Mouse (Mus musculus): ENCODE results near the gene Crmp1.

DNA sequence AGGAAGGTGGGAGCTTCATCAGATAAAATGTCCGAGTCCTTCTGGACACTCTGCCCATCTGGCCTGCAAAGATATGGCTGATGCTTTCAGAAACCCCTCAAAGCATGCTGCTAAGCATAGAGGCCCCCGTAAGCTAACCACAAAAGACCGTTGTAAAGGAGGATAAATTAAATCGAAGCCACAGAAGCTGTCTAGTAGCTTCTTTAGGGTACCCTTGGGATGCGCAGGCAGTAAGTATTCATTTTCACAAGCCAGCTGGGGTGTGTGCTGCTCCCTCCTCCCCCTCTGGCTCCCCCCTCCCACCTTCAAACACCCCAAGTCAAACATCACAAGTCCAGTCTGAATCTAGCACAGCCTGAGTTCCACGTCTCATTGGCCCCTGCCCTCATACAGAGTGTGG lies 27.1 kb upstream of the Crmp1 start:
- no peak for TF ChIP-seq CTCF (IDR thresholded peaks at IDR 0.05; ENCODE audit: extremely low read depth, insufficient read length, insufficient replicate concordance, low read depth, low read length)
- TF ChIP-seq POLR2A (IDR thresholded peaks at IDR 0.05; ENCODE audit: low read depth, low read length) = no peak
